Mouse (Mus musculus): ENCODE data around the gene Zbp1.

DNA sequence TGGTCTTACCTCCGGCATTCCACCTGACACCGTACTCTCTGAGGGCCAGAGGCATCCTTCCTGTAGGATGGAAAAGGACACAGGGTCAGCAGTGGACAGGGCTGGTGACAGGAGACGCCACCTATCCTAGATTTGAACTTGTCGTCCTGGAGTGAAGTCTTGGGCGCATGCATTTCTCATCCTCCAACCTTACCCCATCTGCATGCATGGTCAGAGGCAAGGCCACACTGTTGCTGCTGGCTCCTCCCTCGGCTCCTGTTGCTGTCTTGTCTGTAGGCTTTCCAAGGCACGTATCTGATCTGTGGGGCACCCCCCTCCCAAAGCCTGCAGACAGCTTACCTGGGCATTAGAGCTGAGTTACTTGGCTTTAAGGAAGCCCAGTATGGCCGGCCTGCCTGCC, 9.8 kb upstream of the Zbp1 start:
- TF ChIP-seq GATA1 (IDR thresholded peaks at IDR 0.05; ENCODE audit: borderline replicate concordance, low read length): no peak
- no peak for TF ChIP-seq FLI1 (IDR thresholded peaks at IDR 0.05; ENCODE audit: low read length)
